Mouse (Mus musculus) cortical plate, adult 2 months (tissue): ENCODE measurements around the gene Actn3. TPM values are rescaled to one million over a fixed set of nuclear protein-coding genes. Genes with fewer than 3 reads are reported as not detected.

Experiments
- H3K27ac ChIP-seq: fragments of 200-500 bp; 2 replicates; pipeline ENCODE4 v1.5.1; 2012; ENCODE audit warnings: low read length, control low read depth, inconsistent platforms; ENCODE audit not compliant: insufficient read depth
- H3K4me1 ChIP-seq: fragments of 200-500 bp; 2 replicates; pipeline ENCODE4 v1.6.1; 2011; ENCODE audit warnings: low read length; ENCODE audit not compliant: control insufficient read depth, insufficient read depth
- H3K4me3 ChIP-seq: fragments of 200-500 bp; 2 replicates; pipeline ENCODE4 v1.5.1; 2011; ENCODE audit warnings: mild to moderate bottlenecking, low read length, control low read depth; ENCODE audit not compliant: insufficient read depth
- CTCF ChIP-seq: fragments of 200-500 bp; IDR thresholded peaks from 2 replicates; pipeline ENCODE4 v1.5.1; 2011; ENCODE audit warnings: mild to moderate bottlenecking, control low read depth, low read length; ENCODE audit not compliant: insufficient read depth; ENCODE audit errors: extremely low read depth
- POLR2A ChIP-seq: fragments of 200-500 bp; IDR thresholded peaks from 2 replicates; pipeline ENCODE4 v1.6.1; 2011; ENCODE audit warnings: mild to moderate bottlenecking, low read length, control low read depth; ENCODE audit not compliant: insufficient read depth; ENCODE audit errors: extremely low read depth
- polyA plus RNA-seq: library from polyadenylated mRNA; depleted of rRNA; stranded (reverse); fragments of >200 nt; gene quantifications from 2 replicates; pipeline ENCODE4 v1.2.3, GENCODE M21; 2012

Gene Actn3
- polyA plus RNA-seq, 1 experiment, result 0.79 TPM

- no peak overlapping the region for H3K4me3 ChIP-seq
- H3K4me1 ChIP-seq, result no peaks in the 10 kb centered on the region
- no peak for TF ChIP-seq POLR2A
- no peak for TF ChIP-seq CTCF
- no peak overlapping the region for H3K27ac ChIP-seq
Observed at GRCm38 (mm10) chr19:4845846-4846245, 31.9 kb downstream of the Actn3 start.

DNA sequence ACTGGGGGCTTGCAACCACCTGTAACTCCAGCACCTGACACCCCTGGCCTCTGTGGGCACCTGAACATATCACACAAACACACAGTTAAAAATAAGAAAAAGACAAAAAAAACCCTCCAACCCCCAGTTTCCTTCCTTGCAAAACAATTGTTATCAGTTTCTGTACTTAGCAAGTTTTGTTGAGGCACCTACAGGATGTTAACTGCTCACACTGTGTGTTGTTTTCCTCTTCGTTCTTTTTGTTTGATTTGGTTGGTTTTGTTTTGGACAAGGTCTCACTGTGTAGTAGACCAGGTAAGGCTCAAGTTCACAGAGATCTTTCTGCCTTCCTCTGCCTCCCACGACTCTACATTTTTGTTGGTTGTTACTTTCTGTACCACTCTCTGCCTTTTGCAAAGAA, 35.1 kb downstream of the Actn3 start:
- H3K4me3 ChIP-seq, result no peak overlapping the region
- H3K4me1 ChIP-seq, result no peaks in the 10 kb centered on the region; the same call in 1 of the 2 replicates
- H3K27ac ChIP-seq, result no peak overlapping the region
- no peak for TF ChIP-seq CTCF
- TF ChIP-seq POLR2A, result no peak

DNA sequence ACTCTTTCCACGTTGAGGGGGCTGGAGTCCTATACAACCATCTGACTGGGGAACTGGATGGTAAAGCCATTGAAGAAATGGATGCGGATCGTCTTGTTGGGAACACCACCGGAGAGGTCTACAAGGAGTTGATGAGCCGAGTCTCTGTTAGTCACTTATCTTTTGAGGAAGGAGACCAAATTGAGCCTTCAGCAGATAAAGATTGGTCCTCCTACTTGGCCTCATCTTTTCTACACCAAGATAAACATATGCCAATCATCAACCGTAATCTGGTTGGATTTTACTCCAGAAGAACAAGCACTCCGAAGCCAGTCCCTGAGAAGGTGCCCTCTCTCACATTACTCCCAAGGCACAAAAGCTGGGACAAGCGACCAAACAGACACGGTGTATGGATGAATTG, 36.9 kb downstream of the Actn3 start:
- Histone ChIP-seq H3K27ac (no peak overlapping the region), H3K4me3 (no peak overlapping the region), H3K4me1 (no peaks in the 10 kb centered on the region; the same call in 1 of the 2 replicates)
- no peak for TF ChIP-seq POLR2A

DNA sequence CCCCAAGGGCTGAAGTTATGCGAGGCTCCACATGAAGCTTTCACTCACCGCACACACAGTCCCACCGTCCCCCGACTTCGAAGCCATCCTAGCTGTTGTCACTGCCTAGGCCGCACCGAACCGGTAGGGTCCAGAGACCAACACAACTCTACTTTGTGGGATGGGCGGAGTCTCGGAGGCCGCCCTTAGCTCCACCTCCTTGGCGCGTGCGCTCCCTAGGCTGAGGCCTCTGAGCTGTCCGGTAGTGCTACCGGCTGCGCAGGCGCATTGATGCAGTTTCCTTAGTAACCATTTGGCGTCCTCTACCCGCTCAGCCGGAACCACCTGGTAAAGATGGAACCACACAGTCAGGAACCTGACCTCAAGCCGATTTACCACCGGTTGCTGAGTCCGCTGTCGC, 38.6 kb downstream of the Actn3 start, which contains the start of the genes Ccs and Ccdc87:
Gene Ccs (minus strand): TSS at position 184 of the 400 bp plus-strand sequence.
Gene Ccdc87 (plus strand): TSS at position 218 of the 400 bp plus-strand sequence.
- TF ChIP-seq CTCF, result no peak
- peak; percentile 79 for TF ChIP-seq POLR2A
- H3K27ac ChIP-seq, result no peak within 1 kb of the TSS
- peak within 1 kb of the TSS; percentile 61 for H3K4me3 ChIP-seq
- no peaks in the 10 kb centered on the region; the same call in 1 of the 2 replicates for H3K4me1 ChIP-seq

GRCm38 (mm10) chr19:4838526-4839140, 39.1 kb downstream of the Actn3 start:
- Histone ChIP-seq H3K4me1 (no peaks in the 10 kb centered on the region; the same call in 1 of the 2 replicates), H3K27ac (no peak overlapping the region), H3K4me3 (peak overlapping the region; percentile 61)
- no peak for TF ChIP-seq POLR2A
- no peak for TF ChIP-seq CTCF

DNA sequence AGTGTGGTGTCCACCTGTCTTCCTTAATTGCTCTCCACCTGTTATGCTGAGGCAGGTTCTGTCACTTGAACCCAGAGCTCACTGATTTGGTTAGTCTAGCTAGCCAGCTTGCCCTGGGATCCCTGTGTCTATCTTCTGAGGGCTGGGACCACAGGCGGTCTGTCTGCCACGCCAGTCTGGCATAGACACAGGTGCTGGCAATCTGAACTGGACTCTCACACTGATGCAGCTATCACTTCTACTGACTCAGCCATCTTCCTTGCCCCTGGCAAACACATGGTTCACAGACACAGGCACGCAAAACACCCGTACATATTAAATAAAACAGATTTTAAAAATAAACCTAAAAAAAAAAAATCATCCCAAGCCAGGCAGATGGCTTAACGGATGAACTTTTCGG, 40.7 kb downstream of the Actn3 start:
- H3K4me3 ChIP-seq, result no peak overlapping the region
- TF ChIP-seq CTCF (no peak), POLR2A (no peak)
- H3K4me1 ChIP-seq, result no peaks in the 10 kb centered on the region; the same call in 1 of the 2 replicates
- no peak overlapping the region for H3K27ac ChIP-seq

GRCm38 (mm10) chr19:4836096-4836495, 41.6 kb downstream of the Actn3 start:
- Histone ChIP-seq H3K4me1 (no peaks in the 10 kb centered on the region; the same call in 1 of the 2 replicates), H3K4me3 (no peak overlapping the region), H3K27ac (no peak overlapping the region)
- no peak for TF ChIP-seq POLR2A

GRCm38 (mm10) chr19:4833977-4834376, 43.7 kb downstream of the Actn3 start:
- H3K4me3 ChIP-seq, result no peak overlapping the region
- TF ChIP-seq POLR2A (no peak), CTCF (no peak)
- no peak overlapping the region for H3K27ac ChIP-seq
- no peaks in the 10 kb centered on the region; the same call in 1 of the 2 replicates for H3K4me1 ChIP-seq

- H3K4me3 ChIP-seq, result no peak overlapping the region
- TF ChIP-seq CTCF (no peak), POLR2A (no peak)
- no peak overlapping the region for H3K27ac ChIP-seq
- H3K4me1 ChIP-seq, result no peaks in the 10 kb centered on the region
Observed at GRCm38 (mm10) chr19:4829156-4829555, 48.6 kb downstream of the Actn3 start.

DNA sequence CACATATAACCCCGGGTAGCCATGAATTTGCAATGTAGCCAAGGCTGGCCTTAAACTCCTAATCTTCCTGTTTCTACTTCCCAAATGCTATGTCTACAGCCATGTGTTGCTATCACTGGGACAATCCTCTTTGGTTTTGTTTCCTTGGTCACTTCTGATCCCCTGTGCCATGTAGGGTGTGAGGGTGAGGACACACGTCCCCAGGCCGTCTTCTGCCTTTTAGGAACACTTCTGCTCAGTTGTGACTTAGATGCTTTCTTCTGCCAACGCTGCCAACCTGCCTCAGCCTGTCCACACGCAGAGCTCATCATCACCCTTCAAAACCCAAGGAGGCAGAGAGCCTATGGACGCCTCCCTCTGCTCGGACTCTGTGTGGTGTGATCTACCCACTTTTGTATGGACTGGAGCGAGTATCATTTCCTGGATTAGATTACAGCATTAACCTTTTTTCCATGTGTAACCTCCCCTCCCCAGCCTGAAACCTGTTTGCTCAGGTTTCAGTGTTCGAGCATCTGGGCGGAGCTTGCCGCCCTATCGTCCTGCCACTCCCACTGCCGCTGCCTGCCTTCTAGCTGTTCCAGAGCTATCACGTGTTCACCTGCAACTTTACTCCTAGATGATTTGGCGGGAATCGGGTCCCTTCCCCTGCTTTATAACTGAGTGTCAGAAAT, 49.1 kb downstream of the Actn3 start:
- TF ChIP-seq POLR2A, result no peak
- no peak for TF ChIP-seq CTCF
- no peak overlapping the region for H3K4me3 ChIP-seq
- no peak overlapping the region for H3K27ac ChIP-seq
- H3K4me1 ChIP-seq, result no peaks in the 10 kb centered on the region
